Mouse (Mus musculus) G1E (cell line): ENCODE results near the gene Agbl3. TPM values are rescaled to one million over a fixed set of nuclear protein-coding genes. Genes with fewer than 3 reads are reported as not detected.

ENCODE experiments used
- ATAC-seq: 2 replicates; pipeline ENCODE4 v1.8.0; 2016; ENCODE audit warnings: mild to moderate bottlenecking; ENCODE audit not compliant: insufficient number of reproducible peaks, poor library complexity, low FRiP score, severe bottlenecking; ENCODE audit errors: extremely low read depth
- DNase-seq: peaks from one replicate; pipeline ENCODE4 v3.0.0; 2012; ENCODE audit warnings: low spot score
- H3K27me3 ChIP-seq: 2 replicates; pipeline ENCODE4 v1.6.1; 2012; ENCODE audit warnings: mild to moderate bottlenecking, low read length, inconsistent platforms; ENCODE audit not compliant: insufficient read depth
- H3K36me3 ChIP-seq: replicated peaks from 2 replicates; pipeline ENCODE3; 2012; ENCODE audit warnings: mild to moderate bottlenecking, inconsistent platforms
- H3K4me1 ChIP-seq: 2 replicates; pipeline ENCODE4 v1.6.1; 2012; ENCODE audit warnings: low read depth, low read length, inconsistent platforms, mixed read lengths; ENCODE audit not compliant: insufficient read depth
- H3K4me3 ChIP-seq: 2 replicates; pipeline ENCODE4 v1.5.1; 2012; ENCODE audit warnings: low read depth, mild to moderate bottlenecking, inconsistent platforms, low read length, moderate library complexity, mixed read lengths
- H3K9me3 ChIP-seq: replicated peaks from 2 replicates; pipeline ENCODE4 v1.6.1; 2012; ENCODE audit warnings: inconsistent platforms
- CTCF ChIP-seq: IDR thresholded peaks from 2 replicates; pipeline ENCODE4 v1.5.1; 2012; ENCODE audit warnings: low read depth, low read length, inconsistent platforms, mixed read lengths
- GATA1 ChIP-seq: IDR thresholded peaks from 2 replicates; pipeline ENCODE4 v1.6.1; 2012; ENCODE audit warnings: borderline replicate concordance, low read length, inconsistent platforms, mixed read lengths
- GATA2 ChIP-seq: IDR thresholded peaks from 2 replicates; pipeline ENCODE4 v1.6.1; 2012; ENCODE audit warnings: low read depth, low read length, inconsistent platforms, borderline replicate concordance
- POLR2AphosphoS5 ChIP-seq: IDR thresholded peaks from 2 replicates; pipeline ENCODE4 v1.6.1; 2012; ENCODE audit warnings: low read depth, low read length, inconsistent platforms; ENCODE audit not compliant: insufficient replicate concordance
- TAL1 ChIP-seq: conservative IDR thresholded peaks from 2 replicates; pipeline ENCODE4 v1.6.1; 2012; ENCODE audit warnings: low read depth, low read length, inconsistent platforms, mixed read lengths
- polyA plus RNA-seq: library from polyadenylated mRNA; stranded (reverse); fragments of >175 nt; gene quantifications from 2 replicates; pipeline ENCODE4 v1.2.3, GENCODE M21; 2012
- total RNA-seq, 2 experiments: library from RNA; stranded (forward) in 1 of 2; stranded (reverse) in 1 of 2; fragments of 200-1000 nt in 1 of 2; fragments of >200 nt in 1 of 2; fragmentation: Nextera tagmentation in 1 of 2; gene quantifications; 2 replicates each; pipeline ENCODE4 v1.2.3; 2014 to 2017

The Agbl3 gene
- total and polyA plus RNA-seq, 3 experiments = 0.22 TPM; not detected in 2

GRCm38 (mm10) chr6:34903851-34904250 lies 123.6 kb downstream of the Agbl3 start:
- Histone ChIP-seq H3K4me1 (peaks cover 36% of the 10 kb centered on the region), H3K36me3 (peaks cover 98% of the 10 kb centered on the region), H3K9me3 (no peaks in the 10 kb centered on the region), H3K4me3 (no peak overlapping the region), H3K27me3 (no peaks in the 10 kb centered on the region)
- ATAC-seq = no peak
- DNase-seq = no peak
- TF ChIP-seq GATA2 (no peak), POLR2AphosphoS5 (no peak), GATA1 (no peak), CTCF (no peak), TAL1 (no peak)

DNA sequence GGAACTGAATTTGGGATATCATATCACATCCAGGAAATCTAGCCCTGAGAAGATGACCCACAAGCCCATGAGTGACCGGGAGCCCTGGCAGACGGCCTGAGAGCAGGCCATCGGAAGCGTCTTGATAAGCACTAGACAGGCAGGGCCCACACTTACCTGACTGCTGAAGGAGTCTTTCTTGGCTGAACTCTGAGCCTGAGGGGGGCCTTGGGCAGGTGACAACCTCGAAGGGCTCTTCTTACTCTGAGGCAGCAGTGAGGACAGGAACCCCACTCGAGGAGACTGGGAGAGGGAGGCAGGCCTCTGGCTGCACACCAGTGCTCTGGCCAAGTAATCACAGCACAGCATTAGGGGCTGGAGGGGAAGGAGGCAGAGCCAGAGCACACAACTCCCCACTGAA lies 124.1 kb downstream of the Agbl3 start:
- TF ChIP-seq GATA1 (no peak), GATA2 (no peak), POLR2AphosphoS5 (no peak), TAL1 (no peak), CTCF (no peak)
- no peaks in the 10 kb centered on the region for H3K27me3 ChIP-seq
- H3K4me1 ChIP-seq = peaks cover 35% of the 10 kb centered on the region
- no peaks in the 10 kb centered on the region for H3K9me3 ChIP-seq
- DNase-seq (no peak), ATAC-seq (no peak)
- H3K4me3 ChIP-seq = no peak overlapping the region
- H3K36me3 ChIP-seq = peaks cover 98% of the 10 kb centered on the region

- no peak for ATAC-seq
- TF ChIP-seq GATA1 (no peak), GATA2 (no peak), POLR2AphosphoS5 (no peak)
Observed at GRCm38 (mm10) chr6:34906125-34906524, 125.9 kb downstream of the Agbl3 start.

DNA sequence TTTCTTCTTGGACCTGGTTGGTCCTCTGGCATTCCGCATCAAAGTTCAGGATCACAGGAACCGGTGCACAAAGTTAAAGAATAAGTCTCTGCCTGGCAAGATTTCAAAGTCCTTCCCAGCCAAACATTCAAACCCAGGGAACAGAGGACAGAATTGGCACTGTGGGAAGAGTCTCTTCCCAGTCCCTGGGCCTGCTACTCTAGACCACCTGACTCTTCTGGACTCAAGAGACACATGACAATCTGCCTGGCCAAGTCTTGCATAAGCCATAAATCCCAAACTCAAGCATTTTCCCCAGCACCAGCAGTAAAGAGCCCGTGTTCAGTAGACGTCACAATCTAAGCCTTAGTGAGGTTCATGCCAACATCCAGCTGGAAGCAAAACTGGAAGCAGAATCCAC lies 126.4 kb downstream of the Agbl3 start:
- H3K4me3 ChIP-seq = no peak overlapping the region
- H3K36me3 ChIP-seq = peaks cover 76% of the 10 kb centered on the region
- no peaks in the 10 kb centered on the region for H3K27me3 ChIP-seq
- H3K9me3 ChIP-seq = no peaks in the 10 kb centered on the region
- DNase-seq = no peak
- ATAC-seq = no peak
- TF ChIP-seq GATA2 (no peak), TAL1 (no peak), POLR2AphosphoS5 (no peak), CTCF (no peak), GATA1 (no peak)
- H3K4me1 ChIP-seq = peaks cover 51% of the 10 kb centered on the region

More at GRCm38 (mm10) chr6:34906125-34906524, 125.9 kb downstream of the Agbl3 start:
- no peak for DNase-seq
- no peak overlapping the region for H3K4me3 ChIP-seq
- peaks cover 48% of the 10 kb centered on the region for H3K4me1 ChIP-seq
- peaks cover 81% of the 10 kb centered on the region for H3K36me3 ChIP-seq
- H3K27me3 ChIP-seq = no peaks in the 10 kb centered on the region
- no peaks in the 10 kb centered on the region for H3K9me3 ChIP-seq

DNA sequence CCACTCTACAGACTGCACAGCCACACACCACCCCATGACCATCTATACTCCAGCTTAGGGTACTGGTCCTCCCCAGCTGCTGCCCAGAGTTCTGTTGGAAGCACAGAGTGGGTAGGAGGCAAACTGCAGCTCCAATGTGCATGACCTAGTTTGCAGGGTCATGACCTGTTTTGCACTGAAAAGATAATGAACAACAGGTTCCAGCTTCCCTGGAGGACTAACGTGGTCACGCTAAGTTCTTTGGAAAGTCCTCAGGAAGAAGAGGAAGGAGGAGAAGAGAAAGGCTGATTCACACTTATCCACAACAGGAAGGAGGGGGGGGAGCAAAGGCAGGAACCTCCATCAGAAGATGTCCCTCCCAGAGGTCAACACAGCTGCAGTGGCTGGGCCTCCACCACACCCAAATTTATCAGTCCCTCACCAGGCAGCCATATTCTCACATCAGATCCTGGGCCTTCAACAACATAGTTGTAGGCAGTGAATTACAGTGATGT lies 126.9 kb downstream of the Agbl3 start:
- Histone ChIP-seq H3K36me3 (peaks cover 71% of the 10 kb centered on the region), H3K27me3 (no peaks in the 10 kb centered on the region), H3K4me1 (peaks cover 46% of the 10 kb centered on the region), H3K4me3 (no peak overlapping the region), H3K9me3 (no peaks in the 10 kb centered on the region)
- no peak for ATAC-seq
- no peak for DNase-seq
- TF ChIP-seq CTCF = no peak
- TF ChIP-seq GATA1 = no peak
- no peak for TF ChIP-seq POLR2AphosphoS5
- TF ChIP-seq TAL1 = no peak

GRCm38 (mm10) chr6:34907696-34908260 lies 127.5 kb downstream of the Agbl3 start:
- Histone ChIP-seq H3K4me3 (no peak overlapping the region), H3K27me3 (no peaks in the 10 kb centered on the region), H3K4me1 (peaks cover 46% of the 10 kb centered on the region), H3K9me3 (no peaks in the 10 kb centered on the region), H3K36me3 (peaks cover 65% of the 10 kb centered on the region)
- DNase-seq (no peak), ATAC-seq (no peak)
- TF ChIP-seq TAL1 = no peak

Other genes with a start within 250 kb of the Agbl3 start
- gene Cald1, start 181.9 kb upstream of the Agbl3 start, total RNA-seq (2014; fragmentation: Nextera tagmentation) = not detected in 2 replicates
- 0.29 and 1.9 TPM in 2 replicates for gene Cald1, start 181.9 kb upstream of the Agbl3 start, total RNA-seq (2017)
- not detected in 2 replicates for gene Cald1, start 181.9 kb upstream of the Agbl3 start, polyA plus RNA-seq
- gene Tmem140, start 82.7 kb downstream of the Agbl3 start, total RNA-seq (2014; fragmentation: Nextera tagmentation) = 2.6 and 7.1 TPM in 2 replicates
- 2.5 and 3.3 TPM in 2 replicates for gene Tmem140, start 82.7 kb downstream of the Agbl3 start, total RNA-seq (2017)
- gene Tmem140, start 82.7 kb downstream of the Agbl3 start, polyA plus RNA-seq = 0.07 and 0.22 TPM in 2 replicates
- 12.8 and 17.4 TPM in 2 replicates for gene Cyren, start 97.6 kb downstream of the Agbl3 start, total RNA-seq (2014; fragmentation: Nextera tagmentation)
- 20.1 and 25.3 TPM in 2 replicates for gene Cyren, start 97.6 kb downstream of the Agbl3 start, total RNA-seq (2017)
- 7.9 and 8.1 TPM in 2 replicates for gene Cyren, start 97.6 kb downstream of the Agbl3 start, polyA plus RNA-seq
- gene Wdr91, start 130.4 kb downstream of the Agbl3 start, total RNA-seq (2014; fragmentation: Nextera tagmentation) = 16.7 and 19.9 TPM in 2 replicates
- gene Wdr91, start 130.4 kb downstream of the Agbl3 start, total RNA-seq (2017) = 18.9 and 19.3 TPM in 2 replicates
- 12.7 and 16.1 TPM in 2 replicates for gene Wdr91, start 130.4 kb downstream of the Agbl3 start, polyA plus RNA-seq
- not detected in 2 replicates for gene Stra8, start 139.7 kb downstream of the Agbl3 start, total RNA-seq (2014; fragmentation: Nextera tagmentation)
- gene Stra8, start 139.7 kb downstream of the Agbl3 start, total RNA-seq (2017) = 0.11 TPM in 1 of 2 replicates, not detected in the other
- gene Stra8, start 139.7 kb downstream of the Agbl3 start, polyA plus RNA-seq = not detected in 2 replicates
- 3.0 TPM in 1 of 2 replicates, not detected in the other for gene Slc23a4, start 208.0 kb downstream of the Agbl3 start, total RNA-seq (2014; fragmentation: Nextera tagmentation)
- 0.12 and 0.44 TPM in 2 replicates for gene Slc23a4, start 208.0 kb downstream of the Agbl3 start, total RNA-seq (2017)
- gene Slc23a4, start 208.0 kb downstream of the Agbl3 start, polyA plus RNA-seq = 0.05 and 0.10 TPM in 2 replicates